Mouse (Mus musculus) thymus, postnatal 14 days (tissue): ENCODE measurements around the gene Tmprss2.
"Not testable (repeated sequence)": the region's sequence is repeated elsewhere in the genome, so short reads cannot be mapped to it uniquely, and the experiment has no call there.

Experiments
- DNase-seq: peaks from one replicate; pipeline ENCODE4 v3.0.0; 2021

Tmprss2 gene

GRCm38 (mm10) chr16:97582876-97583275, 28.1 kb downstream of the Tmprss2 start:
- not testable (repeated sequence) for DNase-seq

GRCm38 (mm10) chr16:97569426-97569825, 41.6 kb downstream of the Tmprss2 start:
- DNase-seq: no peak

- peak; percentile 48 for DNase-seq
These were observed 42.3 kb downstream of the Tmprss2 start for GRCm38 (mm10) chr16:97568662-97569061.

GRCm38 (mm10) chr16:97544340-97544739, 66.7 kb downstream of the Tmprss2 start:
- DNase-seq: no peak

GRCm38 (mm10) chr16:97536859-97537258, 74.1 kb downstream of the Tmprss2 start:
- DNase-seq: no peak

GRCm38 (mm10) chr16:97535808-97536413, 75.1 kb downstream of the Tmprss2 start:
- DNase-seq: peak; percentile 64

GRCm38 (mm10) chr16:97534876-97535461, 76.0 kb downstream of the Tmprss2 start:
- DNase-seq: peak; percentile 23

GRCm38 (mm10) chr16:97534448-97534847, 76.5 kb downstream of the Tmprss2 start:
- no peak for DNase-seq

- no peak for DNase-seq
These were observed 77.2 kb downstream of the Tmprss2 start for GRCm38 (mm10) chr16:97533751-97534150.

GRCm38 (mm10) chr16:97533126-97533525, 77.9 kb downstream of the Tmprss2 start:
- peak; percentile 5 for DNase-seq

GRCm38 (mm10) chr16:97529241-97529640, 81.8 kb downstream of the Tmprss2 start:
- no peak for DNase-seq

- DNase-seq: peak; percentile 38
These were observed 88.0 kb downstream of the Tmprss2 start for GRCm38 (mm10) chr16:97523024-97523423.

GRCm38 (mm10) chr16:97521983-97522382, 89.0 kb downstream of the Tmprss2 start:
- DNase-seq: no peak

- no peak for DNase-seq
These were observed 94.7 kb downstream of the Tmprss2 start for GRCm38 (mm10) chr16:97516341-97516740.
